Mouse (Mus musculus) MEL (cell line): ENCODE results near the gene Rgs11. TPM values are rescaled to one million over a fixed set of nuclear protein-coding genes. Genes with fewer than 3 reads are reported as not detected.

Experiments used
- DNase-seq: peaks from one replicate; pipeline ENCODE4 v3.0.0; 2011; ENCODE audit warnings: low read depth, low spot score
- H3K27ac ChIP-seq: 2 replicates; pipeline ENCODE4 v1.5.1; 2012; ENCODE audit warnings: low read depth, mild to moderate bottlenecking, control low read depth, low read length, moderate library complexity; ENCODE audit not compliant: control insufficient read depth
- H3K27me3 ChIP-seq, 2 experiments: fragments of 150-350 bp in 1 of 2; sonication (generic) in 1 of 2; 2 replicates each; pipeline ENCODE4 v1.6.1; 2012; ENCODE audit warnings: low read length in 2 of 2, mild to moderate bottlenecking in 2 of 2, improper control_type of control experiment in 1 of 2, moderate library complexity in 1 of 2; ENCODE audit not compliant: insufficient read depth in 2 of 2, control insufficient read depth in 1 of 2
- H3K36me3 ChIP-seq, 2 experiments: 2 replicates each; pipeline ENCODE4 v1.6.1; 2012 to 2014; ENCODE audit warnings: low read length in 2 of 2, improper control_type of control experiment in 1 of 2, inconsistent platforms in 1 of 2, mild to moderate bottlenecking in 1 of 2; ENCODE audit not compliant: insufficient read depth in 2 of 2, control insufficient read depth in 1 of 2
- H3K4me1 ChIP-seq, 2 experiments: fragments of 150-350 bp in 1 of 2; sonication (generic) in 1 of 2; 2 replicates each; pipeline ENCODE4 v1.6.1; 2012; ENCODE audit warnings: low read length in 2 of 2, improper control_type of control experiment in 1 of 2, mild to moderate bottlenecking in 1 of 2; ENCODE audit not compliant: insufficient read depth in 2 of 2, control insufficient read depth in 1 of 2
- H3K4me3 ChIP-seq, 2 experiments: fragments of 150-350 bp in 1 of 2; sonication (generic) in 1 of 2; 2 replicates each; pipeline ENCODE4 v1.5.1; 2012; ENCODE audit warnings: low read depth in 2 of 2, low read length in 2 of 2, mild to moderate bottlenecking in 2 of 2, moderate library complexity in 2 of 2, control low read depth in 1 of 2, improper control_type of control experiment in 1 of 2; ENCODE audit not compliant: control insufficient read depth in 1 of 2, insufficient read depth in 1 of 2
- H3K79me2 ChIP-seq: 2 replicates; pipeline ENCODE4 v1.6.1; 2012; ENCODE audit warnings: mild to moderate bottlenecking, low read length, moderate library complexity; ENCODE audit not compliant: control insufficient read depth, poor library complexity, insufficient read depth
- H3K9ac ChIP-seq: 2 replicates; pipeline ENCODE4 v1.6.1; 2012; ENCODE audit warnings: low read depth, mild to moderate bottlenecking, control low read depth, low read length, moderate library complexity; ENCODE audit not compliant: control insufficient read depth, poor library complexity, severe bottlenecking
- H3K9me3 ChIP-seq: fragments of 150-350 bp; sonication (generic); replicated peaks from 2 replicates; pipeline ENCODE4 v1.6.1; 2012; ENCODE audit warnings: mild to moderate bottlenecking, low read length, improper control_type of control experiment, moderate library complexity; ENCODE audit not compliant: insufficient read depth
- BHLHE40 ChIP-seq: IDR thresholded peaks from 2 replicates; pipeline ENCODE4 v1.6.1; 2012; ENCODE audit warnings: low read depth, mild to moderate bottlenecking, inconsistent platforms, low read length, improper control_type of control experiment, borderline replicate concordance
- CHD1 ChIP-seq: IDR thresholded peaks from 2 replicates; pipeline ENCODE4 v1.6.1; 2012; ENCODE audit warnings: low read depth, mild to moderate bottlenecking, inconsistent platforms, low read length, improper control_type of control experiment
- CHD2 ChIP-seq: IDR thresholded peaks from 2 replicates; pipeline ENCODE4 v1.6.1; 2011; ENCODE audit warnings: low read length, improper control_type of control experiment
- E2F4 ChIP-seq: IDR thresholded peaks from 2 replicates; pipeline ENCODE4 v1.6.1; 2011; ENCODE audit warnings: low read depth, low read length, improper control_type of control experiment, borderline replicate concordance
- EP300 ChIP-seq, 2 experiments: IDR thresholded peaks; 2 replicates each; pipeline ENCODE4 v1.6.1; 2011; ENCODE audit warnings: improper control_type of control experiment in 2 of 2, low read length in 2 of 2, low read depth in 1 of 2, mild to moderate bottlenecking in 1 of 2
- ETS1 ChIP-seq: IDR thresholded peaks from 2 replicates; pipeline ENCODE4 v1.6.1; 2012; ENCODE audit warnings: low read depth, mild to moderate bottlenecking, inconsistent platforms, low read length, improper control_type of control experiment, moderate library complexity
- GABPA ChIP-seq: IDR thresholded peaks from 2 replicates; pipeline ENCODE4 v1.6.1; 2012; ENCODE audit warnings: low read depth, mild to moderate bottlenecking, inconsistent platforms, low read length, improper control_type of control experiment, moderate library complexity
- GATA1 ChIP-seq: IDR thresholded peaks from 2 replicates; pipeline ENCODE4 v1.6.1; 2011; ENCODE audit warnings: low read depth, low read length, improper control_type of control experiment
- MAFK ChIP-seq: IDR thresholded peaks from 2 replicates; pipeline ENCODE4 v1.6.1; 2011; ENCODE audit warnings: low read depth, mild to moderate bottlenecking, low read length, improper control_type of control experiment, borderline replicate concordance
- MAX ChIP-seq: IDR thresholded peaks from 2 replicates; pipeline ENCODE4 v1.6.1; 2011; ENCODE audit warnings: low read length, improper control_type of control experiment
- MAZ ChIP-seq: IDR thresholded peaks from 2 replicates; pipeline ENCODE4 v1.6.1; 2012; ENCODE audit warnings: low read depth, mild to moderate bottlenecking, inconsistent platforms, low read length, improper control_type of control experiment
- MEF2A ChIP-seq: IDR thresholded peaks from 2 replicates; pipeline ENCODE4 v1.6.1; 2014; ENCODE audit warnings: low read depth, mild to moderate bottlenecking, inconsistent platforms, low read length, improper control_type of control experiment; ENCODE audit not compliant: poor library complexity, insufficient replicate concordance, severe bottlenecking; ENCODE audit errors: extremely low read depth
- MXI1 ChIP-seq: IDR thresholded peaks from 2 replicates; pipeline ENCODE4 v1.6.1; 2011; ENCODE audit warnings: mild to moderate bottlenecking, low read depth, low read length, improper control_type of control experiment
- MYB ChIP-seq: IDR thresholded peaks from 2 replicates; pipeline ENCODE4 v1.6.1; 2011; ENCODE audit warnings: mild to moderate bottlenecking, low read depth, low read length, improper control_type of control experiment
- MYC ChIP-seq: IDR thresholded peaks from 2 replicates; pipeline ENCODE4 v1.6.1; 2011; ENCODE audit warnings: low read depth, mild to moderate bottlenecking, low read length, improper control_type of control experiment, moderate library complexity
- NELFE ChIP-seq: IDR thresholded peaks from 2 replicates; pipeline ENCODE4 v1.6.1; 2011; ENCODE audit warnings: low read depth, low read length, improper control_type of control experiment
- NRF1 ChIP-seq: IDR thresholded peaks from 2 replicates; pipeline ENCODE4 v1.6.1; 2014; ENCODE audit warnings: low read depth, mild to moderate bottlenecking, inconsistent platforms, low read length, improper control_type of control experiment, moderate library complexity; ENCODE audit not compliant: poor library complexity, insufficient read depth, severe bottlenecking
- POLR2A ChIP-seq, 2 experiments: IDR thresholded peaks; 2 replicates each; pipeline ENCODE4 v1.6.1; 2011 to 2012; ENCODE audit warnings: low read length in 2 of 2, mild to moderate bottlenecking in 2 of 2, control low read depth in 1 of 2, improper control_type of control experiment in 1 of 2, low read depth in 1 of 2, moderate library complexity in 1 of 2; ENCODE audit not compliant: control insufficient read depth in 1 of 2, insufficient read depth in 1 of 2, poor library complexity in 1 of 2
- POLR2AphosphoS2 ChIP-seq: IDR thresholded peaks from 2 replicates; pipeline ENCODE4 v1.6.1; 2011; ENCODE audit warnings: low read length, improper control_type of control experiment
- POLR2AphosphoS5 ChIP-seq: IDR thresholded peaks from 2 replicates; pipeline ENCODE4 v1.6.1; 2012; ENCODE audit warnings: low read depth, borderline replicate concordance, mild to moderate bottlenecking, inconsistent platforms, low read length, moderate library complexity, mixed read lengths
- RAD21 ChIP-seq: IDR thresholded peaks from 2 replicates; pipeline ENCODE4 v1.6.1; 2011; ENCODE audit warnings: mild to moderate bottlenecking, low read depth, low read length, improper control_type of control experiment
- SMC3 ChIP-seq: IDR thresholded peaks from 2 replicates; pipeline ENCODE4 v1.6.1; 2011; ENCODE audit warnings: low read depth, low read length, improper control_type of control experiment
- TAL1 ChIP-seq: IDR thresholded peaks from 2 replicates; pipeline ENCODE4 v1.6.1; 2012; ENCODE audit warnings: mild to moderate bottlenecking, inconsistent platforms, low read length, moderate library complexity, mixed read lengths
- USF1 ChIP-seq: IDR thresholded peaks from 2 replicates; pipeline ENCODE4 v1.6.1; 2014; ENCODE audit warnings: low read depth, mild to moderate bottlenecking, inconsistent platforms, low read length, improper control_type of control experiment, moderate library complexity
- USF2 ChIP-seq, 2 experiments: IDR thresholded peaks; 2 replicates each; pipeline ENCODE4 v1.6.1; 2011 to 2012; ENCODE audit warnings: improper control_type of control experiment in 2 of 2, low read length in 2 of 2, borderline replicate concordance in 1 of 2, inconsistent platforms in 1 of 2, low read depth in 1 of 2, mild to moderate bottlenecking in 1 of 2; ENCODE audit not compliant: insufficient read depth in 1 of 2
- ZKSCAN1 ChIP-seq: IDR thresholded peaks from 2 replicates; pipeline ENCODE4 v1.6.1; 2012; ENCODE audit warnings: low read depth, mild to moderate bottlenecking, inconsistent platforms, low read length, improper control_type of control experiment, moderate library complexity
- ZNF384 ChIP-seq: IDR thresholded peaks from 2 replicates; pipeline ENCODE4 v1.6.1; 2012; ENCODE audit warnings: low read depth, mild to moderate bottlenecking, inconsistent platforms, low read length, improper control_type of control experiment
- polyA plus RNA-seq, 2 experiments: library from polyadenylated mRNA; stranded (reverse) in 1 of 2; unstranded in 1 of 2; fragments of >175 nt in 1 of 2; fragments of >200 nt in 1 of 2; gene quantifications; 2 replicates each; pipeline versions ENCODE4 v1.2.1 to v1.2.4; 2012; ENCODE audit warnings: low replicate concordance in 2 of 2, low read depth in 1 of 2; ENCODE audit not compliant: insufficient read length in 2 of 2, insufficient read depth in 1 of 2, missing spikeins in 1 of 2
- total RNA-seq: library from RNA; depleted of rRNA; stranded (reverse); fragments of 300-350 nt; gene quantifications from 2 replicates; pipeline ENCODE4 v1.2.3, GENCODE M21; 2012

Rgs11 gene
- total and polyA plus RNA-seq, 3 experiments: 11.4 to 32.6 TPM; not detected in 1

DNA sequence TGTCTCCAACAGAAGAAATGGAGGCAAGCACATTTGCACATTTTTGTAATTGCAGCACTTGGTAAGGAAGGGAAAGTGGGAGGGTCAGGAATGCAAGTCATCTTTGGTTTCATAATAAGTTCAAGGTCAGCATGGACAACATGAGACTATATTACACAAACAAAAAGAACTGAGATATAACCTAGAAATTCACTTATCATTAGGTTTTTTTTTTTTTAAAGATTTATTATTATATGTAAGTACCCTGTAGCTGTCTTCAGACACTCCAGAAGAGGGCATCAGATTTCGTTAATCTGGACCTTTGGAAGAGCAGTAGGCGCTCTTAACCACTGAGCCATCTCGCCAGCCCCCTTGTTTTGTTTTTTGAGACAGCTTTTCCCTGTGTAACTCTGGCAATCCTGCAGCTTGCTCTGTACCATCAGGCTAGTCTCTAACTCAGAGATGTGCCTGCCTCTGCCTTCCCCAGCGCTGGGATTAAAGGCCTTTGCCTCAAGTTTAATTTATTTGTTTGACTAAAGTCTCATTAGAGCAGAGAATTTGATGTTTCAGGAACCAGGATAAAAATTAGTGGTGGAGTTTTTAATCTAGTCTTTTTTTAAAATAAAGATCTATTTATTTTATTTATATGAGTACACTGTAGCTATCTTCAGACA lies 49.3 kb downstream of the Rgs11 start:
- peak overlapping the region; percentile 97 for H3K9ac ChIP-seq
- no peaks in the 10 kb centered on the region for H3K27me3 ChIP-seq
- H3K4me1 ChIP-seq: peaks cover 7% of the 10 kb centered on the region in 2 experiments; a peak in 2 of 4 replicates
- peak overlapping the region; percentile 85 to 95 for H3K4me3 ChIP-seq
- no peaks in the 10 kb centered on the region for H3K9me3 ChIP-seq
- peak overlapping the region; percentile 93 for H3K27ac ChIP-seq
- peaks cover 39% of the 10 kb centered on the region for H3K79me2 ChIP-seq
- H3K36me3 ChIP-seq: peaks cover 25 to 27% of the 10 kb centered on the region in 2 experiments
- TF ChIP-seq RAD21 (no peak), CHD1 (peak; percentile 58; the same call in 1 of the 2 replicates), NELFE (no peak), ZNF384 (peak; percentile 69), ETS1 (no peak), USF1 (no peak)
- DNase-seq: peak; percentile 52

- H3K9ac ChIP-seq: peak within 1 kb of the TSS; percentile 97
- H3K27ac ChIP-seq: peak within 1 kb of the TSS; percentile 93
- DNase-seq: peak; percentile 96
- peaks cover 7% of the 10 kb centered on the region in 2 experiments; a peak in 2 of 4 replicates for H3K4me1 ChIP-seq
- H3K79me2 ChIP-seq: peaks cover 43% of the 10 kb centered on the region
- peak within 1 kb of the TSS; percentile 85 to 95 for H3K4me3 ChIP-seq
- H3K27me3 ChIP-seq: no peaks in the 10 kb centered on the region
- H3K9me3 ChIP-seq: no peaks in the 10 kb centered on the region
- H3K36me3 ChIP-seq: peaks cover 25 to 29% of the 10 kb centered on the region in 2 experiments
- TF ChIP-seq SMC3 (no peak), MYB (no peak; the same call in 1 of the 2 replicates), USF2 (IDR thresholded peaks at IDR 0.05; ENCODE audit: borderline replicate concordance in 1 of 2, insufficient read depth in 1 of 2, low read depth in 1 of 2, low read length in 2 of 2) (no peak), MAX (peak; percentile 66), CHD1 (peak; percentile 37; the same call in 1 of the 2 replicates), NELFE (peak; percentile 96), CHD2 (no peak), POLR2AphosphoS2 (peak; percentile 93), ZKSCAN1 (no peak), NRF1 (peak; percentile 69), GABPA (no peak), RAD21 (no peak), GATA1 (peak; percentile 48; the same call in 1 of the 2 replicates), ZNF384 (peak; percentile 83), POLR2AphosphoS5 (0 out of 2 replicates have a peak, but pooled peaks have one; percentile 34), E2F4 (no peak), TAL1 (no peak), MXI1 (peak; percentile 76), BHLHE40 (no peak), MAZ (no peak), ETS1 (0 out of 2 replicates have a peak, but pooled peaks have one; percentile 3), USF1 (no peak), EP300 (IDR thresholded peaks at IDR 0.05; ENCODE audit: low read depth in 1 of 2, low read length in 2 of 2) (no peak), MEF2A (no peak), POLR2A (IDR thresholded peaks at IDR 0.05; ENCODE audit: control insufficient read depth in 1 of 2, insufficient read depth in 1 of 2, low read depth in 1 of 2, low read length in 2 of 2, poor library complexity in 1 of 2) (peak; percentile 88 to 98), MYC (no peak; the same call in none of the 2 replicates), MAFK (no peak)
Observed at GRCm38 (mm10) chr17:26252539-26253251, 49.9 kb downstream of the Rgs11 start, which contains the start of gene Luc7l. Gene Luc7l, plus strand, starts transcription at chr17:26252896.
